Mouse (Mus musculus) heart, adult 18-20 months (tissue): ENCODE data around the gene Ubxn10. TPM values are rescaled to one million over a fixed set of nuclear protein-coding genes. Genes with fewer than 3 reads are reported as not detected.

Experiments
- DNase-seq, 2 experiments: peaks; one replicate each; pipeline ENCODE4 v3.0.0; 2021 to 2022; ENCODE audit warnings: mixed read lengths in 1 of 2
- total RNA-seq, 2 experiments: library from RNA; stranded (reverse); gene quantifications; 2 replicates each; pipeline ENCODE4 v1.2.3; 2021

Gene Ubxn10
- total RNA-seq, 2 experiments from 2014 or later, result 1.9 to 2.7 TPM

GRCm38 (mm10) chr4:138701111-138701510 is 35.9 kb downstream of the Ubxn10 start:
- DNase-seq, result no peak

GRCm38 (mm10) chr4:138700184-138700982 is 36.6 kb downstream of the Ubxn10 start:
- DNase-seq, result peak; percentile 44 to 76

- no peak for DNase-seq
Measured at GRCm38 (mm10) chr4:138698296-138698695, 38.7 kb downstream of the Ubxn10 start.

GRCm38 (mm10) chr4:138697166-138697860 is 39.7 kb downstream of the Ubxn10 start:
- no peak for DNase-seq

- no peak for DNase-seq
Measured at GRCm38 (mm10) chr4:138696720-138697119, 40.2 kb downstream of the Ubxn10 start.

GRCm38 (mm10) chr4:138693043-138693692 is 43.8 kb downstream of the Ubxn10 start:
- no peak for DNase-seq

- no peak for DNase-seq
Measured at GRCm38 (mm10) chr4:138691443-138692181, 45.4 kb downstream of the Ubxn10 start.

GRCm38 (mm10) chr4:138690561-138690960 is 46.4 kb downstream of the Ubxn10 start:
- no peak for DNase-seq

- no peak for DNase-seq
Measured at GRCm38 (mm10) chr4:138689094-138689512, 47.9 kb downstream of the Ubxn10 start.

GRCm38 (mm10) chr4:138685813-138686212 is 51.2 kb downstream of the Ubxn10 start:
- DNase-seq, result no peak

- no peak for DNase-seq
Measured at GRCm38 (mm10) chr4:138682760-138683159, 54.2 kb downstream of the Ubxn10 start.

GRCm38 (mm10) chr4:138680124-138680523 is 56.8 kb downstream of the Ubxn10 start:
- DNase-seq, result no peak

- DNase-seq, result no peak
Measured at GRCm38 (mm10) chr4:138677579-138677978, 59.4 kb downstream of the Ubxn10 start.

- DNase-seq, result peak in 1 of 2 experiments; percentile 5
Measured at GRCm38 (mm10) chr4:138676480-138676879, 60.5 kb downstream of the Ubxn10 start.

GRCm38 (mm10) chr4:138672160-138672559 is 64.8 kb downstream of the Ubxn10 start:
- no peak for DNase-seq

- no peak for DNase-seq
Measured at GRCm38 (mm10) chr4:138670093-138670889, 66.7 kb downstream of the Ubxn10 start.

- DNase-seq, result no peak
Measured at GRCm38 (mm10) chr4:138666521-138666920, 70.4 kb downstream of the Ubxn10 start.

- no peak for DNase-seq
Measured at GRCm38 (mm10) chr4:138659936-138660602, 76.9 kb downstream of the Ubxn10 start.
